Mouse (Mus musculus) lung, adult 2 months (tissue): Measurements from ENCODE around the gene Ddx20. TPM values are rescaled to one million over a fixed set of nuclear protein-coding genes. Genes with fewer than 3 reads are reported as not detected.

Experiments used
- DNase-seq: peaks from one replicate; pipeline ENCODE4 v3.0.0; 2022
- H3K4me1 ChIP-seq: fragments of 200-500 bp; 2 replicates; pipeline ENCODE4 v1.6.1; 2011; ENCODE audit warnings: low read length; ENCODE audit not compliant: control insufficient read depth, insufficient read depth
- H3K4me3 ChIP-seq: fragments of 200-500 bp; replicated peaks from 2 replicates; pipeline ENCODE3; 2011; ENCODE audit warnings: low read depth, mild to moderate bottlenecking, control low read depth, low read length; ENCODE audit errors: extremely low read depth
- CTCF ChIP-seq: fragments of 200-500 bp; IDR thresholded peaks from 2 replicates; pipeline ENCODE4 v1.5.1; 2011; ENCODE audit warnings: mild to moderate bottlenecking, low read length, control low read depth; ENCODE audit not compliant: insufficient read depth
- POLR2A ChIP-seq: fragments of 200-500 bp; IDR thresholded peaks from 2 replicates; pipeline ENCODE4 v1.6.1; 2011; ENCODE audit warnings: low read depth, mild to moderate bottlenecking, control low read depth, low read length, borderline replicate concordance; ENCODE audit errors: extremely low read depth
- WGBS: fragments of 180-500 bp; shearing (Covaris S2); methylation state at CpG from one replicate; pipeline ENCODE4 v1.1.7; 2018; 5-methylcytosine and 5-hydroxymethylcytosine counted together
- polyA plus RNA-seq: library from polyadenylated mRNA; depleted of rRNA; stranded (reverse); fragments of >200 nt; gene quantifications from 2 replicates; pipeline ENCODE4 v1.2.3, GENCODE M21; 2012

Ddx20 gene
- polyA plus RNA-seq, 1 experiment, result 11.6 TPM

GRCm38 (mm10) chr3:105698311-105698710 is 10.9 kb upstream of the Ddx20 start:
- TF ChIP-seq POLR2A (no peak), CTCF (no peak)
- DNase-seq, result no peak
- WGBS, result 56% methylated on average over 1 of the region's 1 CpGs
- H3K4me3 ChIP-seq, result no peak overlapping the region
- H3K4me1 ChIP-seq, result 0 out of 2 replicates have a peak, but pooled peaks cover 2% of the 10 kb centered on the region

GRCm38 (mm10) chr3:105697148-105697441 is 9.7 kb upstream of the Ddx20 start:
- no peak overlapping the region for H3K4me3 ChIP-seq
- no peak for DNase-seq
- 73% methylated on average over 5 of the region's 5 CpGs for WGBS
- 0 out of 2 replicates have a peak, but pooled peaks cover 2% of the 10 kb centered on the region for H3K4me1 ChIP-seq
- TF ChIP-seq POLR2A, result no peak
- no peak for TF ChIP-seq CTCF

GRCm38 (mm10) chr3:105696387-105697147 is 9.2 kb upstream of the Ddx20 start:
- WGBS, result 64% methylated on average over 17 of the region's 17 CpGs
- TF ChIP-seq POLR2A, result no peak
- TF ChIP-seq CTCF, result no peak
- no peak overlapping the region for H3K4me3 ChIP-seq
- DNase-seq, result no peak
- H3K4me1 ChIP-seq, result 0 out of 2 replicates have a peak, but pooled peaks cover 2% of the 10 kb centered on the region

- DNase-seq, result no peak
- TF ChIP-seq POLR2A (no peak), CTCF (no peak)
- Histone ChIP-seq H3K4me1 (0 out of 2 replicates have a peak, but pooled peaks cover under 1% of the 10 kb centered on the region), H3K4me3 (no peak overlapping the region)
- WGBS, result 52% methylated on average over 20 of the region's 20 CpGs
These were observed 8.4 kb upstream of the Ddx20 start for GRCm38 (mm10) chr3:105695476-105696386.

GRCm38 (mm10) chr3:105693327-105694080 is 6.1 kb upstream of the Ddx20 start:
- H3K4me1 ChIP-seq, result no peaks in the 10 kb centered on the region
- WGBS, result 64% methylated on average over 14 of the region's 14 CpGs
- DNase-seq, result no peak
- H3K4me3 ChIP-seq, result no peak overlapping the region
- TF ChIP-seq CTCF (no peak), POLR2A (no peak)

- no peak for TF ChIP-seq POLR2A
- no peak for TF ChIP-seq CTCF
- Histone ChIP-seq H3K4me1 (peaks cover 3% of the 10 kb centered on the region; the same call in 1 of the 2 replicates), H3K4me3 (no peak overlapping the region)
- 80% methylated on average over 2 of the region's 2 CpGs for WGBS
- no peak for DNase-seq
These were observed 1.2 kb upstream of the Ddx20 start for GRCm38 (mm10) chr3:105688536-105688935.

- no peak for DNase-seq
- peaks cover 3% of the 10 kb centered on the region; the same call in 1 of the 2 replicates for H3K4me1 ChIP-seq
- TF ChIP-seq CTCF (no peak), POLR2A (no peak)
- WGBS, result 6% methylated on average over 60 of the region's 60 CpGs
- peak overlapping the region; percentile 87 for H3K4me3 ChIP-seq
These were observed 715 bp downstream of the Ddx20 start for GRCm38 (mm10) chr3:105686394-105687323.

GRCm38 (mm10) chr3:105680346-105680745 is 7.0 kb downstream of the Ddx20 start:
- WGBS, result 83% methylated on average over 7 of the region's 7 CpGs
- no peak for DNase-seq
- Histone ChIP-seq H3K4me3 (no peak overlapping the region), H3K4me1 (no peaks in the 10 kb centered on the region)
- TF ChIP-seq CTCF (no peak), POLR2A (no peak)

- no peak for DNase-seq
- no peak for TF ChIP-seq CTCF
- TF ChIP-seq POLR2A, result no peak
- WGBS, result 39% methylated on average over 2 of the region's 2 CpGs
- Histone ChIP-seq H3K4me1 (no peaks in the 10 kb centered on the region), H3K4me3 (no peak overlapping the region)
These were observed 11.4 kb downstream of the Ddx20 start for GRCm38 (mm10) chr3:105675932-105676331.
